Mouse (Mus musculus) thymus, adult 2 months (tissue): Measurements from ENCODE around the gene Micall2. TPM values are rescaled to one million over a fixed set of nuclear protein-coding genes. Genes with fewer than 3 reads are reported as not detected.

Source experiments
- DNase-seq: peaks from one replicate; pipeline ENCODE4 v3.0.0; 2021
- H3K27ac ChIP-seq: fragments of 200-500 bp; 2 replicates; pipeline ENCODE4 v1.5.1; 2012; ENCODE audit warnings: low read length, control low read depth; ENCODE audit not compliant: control insufficient read depth, insufficient read depth
- H3K27me3 ChIP-seq: fragments of 200-500 bp; 2 replicates; pipeline ENCODE4 v1.6.1; 2012; ENCODE audit warnings: mild to moderate bottlenecking, low read length, moderate library complexity, mixed read lengths; ENCODE audit not compliant: control insufficient read depth, insufficient read depth
- H3K36me3 ChIP-seq: fragments of 200-500 bp; 2 replicates; pipeline ENCODE4 v1.6.1; 2012; ENCODE audit warnings: mild to moderate bottlenecking, low read length, moderate library complexity; ENCODE audit not compliant: control insufficient read depth, insufficient read depth
- H3K4me1 ChIP-seq: fragments of 200-500 bp; replicated peaks from 2 replicates; pipeline ENCODE4 v1.6.1; 2012; ENCODE audit warnings: low read length; ENCODE audit not compliant: control insufficient read depth, insufficient read depth
- H3K4me3 ChIP-seq: fragments of 200-500 bp; 2 replicates; pipeline ENCODE4 v1.5.1; 2012; ENCODE audit warnings: mild to moderate bottlenecking, low read length, control low read depth, moderate library complexity; ENCODE audit not compliant: control insufficient read depth, insufficient read depth
- CTCF ChIP-seq: fragments of 200-500 bp; IDR thresholded peaks from 2 replicates; pipeline ENCODE4 v1.5.1; 2012; ENCODE audit warnings: mild to moderate bottlenecking, control low read depth, low read length, moderate library complexity, borderline replicate concordance; ENCODE audit not compliant: control insufficient read depth, poor library complexity, insufficient read depth; ENCODE audit errors: extremely low read depth
- POLR2A ChIP-seq: fragments of 200-500 bp; IDR thresholded peaks from 2 replicates; pipeline ENCODE4 v1.6.1; 2012; ENCODE audit warnings: mild to moderate bottlenecking, low read length, control low read depth, moderate library complexity; ENCODE audit not compliant: control insufficient read depth, poor library complexity, insufficient read depth; ENCODE audit errors: extremely low read depth
- WGBS: fragments of 180-500 bp; shearing (Covaris S2); methylation state at CpG from one replicate; pipeline ENCODE4 v1.1.7; 2018; 5-methylcytosine and 5-hydroxymethylcytosine counted together
- polyA plus RNA-seq: library from polyadenylated mRNA; depleted of rRNA; stranded (reverse); fragments of >200 nt; gene quantifications from 2 replicates; pipeline ENCODE4 v1.2.3, GENCODE M21; 2012

The Micall2 gene
- polyA plus RNA-seq, 1 experiment = 6.7 TPM

DNA sequence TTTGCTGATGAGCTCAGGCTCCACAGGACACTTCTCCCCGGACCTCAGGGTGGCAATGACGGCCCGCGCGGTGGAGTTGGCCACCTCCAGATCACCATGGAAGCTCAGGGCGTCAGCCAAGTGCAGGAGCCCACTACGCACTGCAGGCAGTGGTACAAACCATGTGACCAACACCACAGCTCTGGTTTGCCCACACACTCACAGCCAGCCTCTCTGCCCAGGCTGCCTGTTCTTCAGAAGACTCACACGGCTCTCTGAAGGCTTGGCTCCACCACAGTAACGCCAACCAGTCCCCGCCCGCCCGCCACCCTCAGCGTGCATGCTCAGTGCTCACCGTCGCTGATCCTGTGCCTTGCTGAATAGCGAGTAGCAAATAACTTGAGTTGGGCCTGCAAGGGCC is 22.0 kb upstream of the Micall2 start:
- DNase-seq = no peak
- TF ChIP-seq CTCF (no peak), POLR2A (no peak)
- no peaks in the 10 kb centered on the region for H3K27me3 ChIP-seq
- H3K27ac ChIP-seq = no peak overlapping the region
- no peak overlapping the region for H3K4me3 ChIP-seq
- H3K36me3 ChIP-seq = peaks cover 48% of the 10 kb centered on the region
- H3K4me1 ChIP-seq = no peaks in the 10 kb centered on the region
- WGBS = 93% methylated on average over 16 of the region's 16 CpGs

DNA sequence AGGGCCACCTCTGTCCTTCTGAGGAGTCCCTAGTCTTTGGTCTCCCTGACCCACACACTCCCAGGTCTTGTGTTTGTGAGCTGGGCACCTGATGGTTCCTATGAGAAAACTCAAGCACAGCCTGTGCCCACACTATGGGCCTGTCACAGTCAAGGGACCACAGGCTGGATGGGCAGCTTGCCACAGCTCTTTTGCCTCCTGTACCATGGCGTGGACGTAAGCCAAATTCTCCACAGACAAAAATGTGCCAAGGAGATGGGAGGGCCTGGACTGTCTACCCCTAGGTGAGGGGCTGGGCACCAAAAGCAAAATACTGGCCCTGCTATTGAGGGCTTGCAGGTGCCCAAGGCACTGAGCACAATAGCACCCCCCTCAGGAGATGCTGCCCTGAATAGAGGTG is 20.4 kb upstream of the Micall2 start:
- Histone ChIP-seq H3K4me1 (no peaks in the 10 kb centered on the region), H3K4me3 (no peak overlapping the region), H3K27me3 (no peaks in the 10 kb centered on the region), H3K27ac (no peak overlapping the region), H3K36me3 (peaks cover 33% of the 10 kb centered on the region)
- no peak for TF ChIP-seq CTCF
- TF ChIP-seq POLR2A = no peak
- WGBS = 98% methylated on average over 2 of the region's 2 CpGs
- no peak for DNase-seq

DNA sequence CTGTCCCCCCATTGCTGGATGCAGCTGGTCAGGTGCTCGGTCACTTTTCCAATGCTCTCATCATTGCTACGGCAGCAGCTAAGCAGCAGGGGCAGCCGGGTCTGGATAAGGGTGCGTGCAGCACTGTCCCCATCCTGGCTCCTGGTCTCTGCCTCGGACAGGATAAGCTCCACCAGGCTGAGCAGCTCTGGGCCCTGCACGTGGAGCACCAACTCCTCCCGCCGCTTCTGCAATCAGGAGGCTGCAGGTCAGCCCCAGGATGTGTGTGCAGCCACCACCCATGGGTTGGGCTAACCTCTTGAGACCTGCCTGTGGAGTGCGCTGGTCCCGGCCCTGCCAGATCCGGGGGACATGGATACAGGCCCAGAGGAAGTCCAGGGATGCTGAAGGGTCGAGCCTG is 20.0 kb upstream of the Micall2 start:
- TF ChIP-seq POLR2A (no peak), CTCF (no peak)
- peaks cover 30% of the 10 kb centered on the region for H3K36me3 ChIP-seq
- no peaks in the 10 kb centered on the region for H3K4me1 ChIP-seq
- no peak overlapping the region for H3K27ac ChIP-seq
- H3K27me3 ChIP-seq = no peaks in the 10 kb centered on the region
- no peak for DNase-seq
- 96% methylated on average over 12 of the region's 12 CpGs for WGBS
- no peak overlapping the region for H3K4me3 ChIP-seq

DNA sequence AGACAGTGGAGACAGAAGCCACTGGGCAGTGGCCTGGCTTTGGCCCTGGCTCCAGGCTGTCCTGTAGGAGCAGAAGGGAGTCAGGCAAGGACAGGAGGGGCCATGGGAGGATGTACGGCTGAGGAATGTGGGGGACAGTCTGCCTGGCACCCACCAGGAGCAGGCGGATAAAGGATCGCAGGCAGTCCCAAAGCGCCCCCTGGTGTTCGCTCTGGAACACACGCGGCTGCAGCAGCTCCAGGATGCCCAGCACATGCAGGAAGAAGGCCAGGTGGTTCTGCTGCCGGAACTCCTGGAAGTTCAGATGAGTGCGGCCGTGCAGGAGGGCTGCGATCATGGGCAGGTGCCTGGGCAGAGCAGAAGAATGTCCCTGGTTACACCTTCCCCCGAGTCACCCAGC is 18.6 kb upstream of the Micall2 start:
- Histone ChIP-seq H3K36me3 (peaks cover 26% of the 10 kb centered on the region), H3K4me1 (no peaks in the 10 kb centered on the region), H3K27me3 (no peaks in the 10 kb centered on the region), H3K27ac (no peak overlapping the region), H3K4me3 (no peak overlapping the region)
- WGBS = 62% methylated on average over 12 of the region's 12 CpGs
- DNase-seq = peak; percentile 42
- TF ChIP-seq POLR2A = no peak
- TF ChIP-seq CTCF = peak; percentile 89

DNA sequence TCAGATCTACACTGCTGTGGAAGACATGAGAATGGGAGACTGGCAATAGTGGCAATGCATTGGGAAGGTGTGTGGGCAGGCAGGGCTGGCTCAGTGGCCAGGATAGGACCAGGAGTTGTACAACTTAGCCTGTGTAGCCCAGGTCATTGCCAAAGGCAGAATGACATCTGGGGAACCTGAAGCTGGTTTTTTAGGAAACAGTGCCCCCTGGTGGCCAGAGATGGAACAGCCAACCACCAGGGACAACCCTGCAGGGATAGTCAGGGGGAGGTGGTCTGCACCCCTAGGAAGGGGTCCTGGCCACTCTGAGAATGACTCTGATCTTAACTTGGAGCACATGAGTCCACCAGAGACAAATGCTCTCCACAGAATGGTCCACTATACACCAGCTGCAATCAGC is 14.4 kb upstream of the Micall2 start:
- H3K27ac ChIP-seq = no peak overlapping the region
- H3K36me3 ChIP-seq = peaks cover 4% of the 10 kb centered on the region; the same call in 1 of the 2 replicates
- H3K4me3 ChIP-seq = no peak overlapping the region
- DNase-seq = peak; percentile 62
- H3K4me1 ChIP-seq = no peaks in the 10 kb centered on the region
- H3K27me3 ChIP-seq = no peaks in the 10 kb centered on the region
- TF ChIP-seq CTCF (peak; percentile 91; the same call in 1 of the 2 replicates), POLR2A (no peak)

DNA sequence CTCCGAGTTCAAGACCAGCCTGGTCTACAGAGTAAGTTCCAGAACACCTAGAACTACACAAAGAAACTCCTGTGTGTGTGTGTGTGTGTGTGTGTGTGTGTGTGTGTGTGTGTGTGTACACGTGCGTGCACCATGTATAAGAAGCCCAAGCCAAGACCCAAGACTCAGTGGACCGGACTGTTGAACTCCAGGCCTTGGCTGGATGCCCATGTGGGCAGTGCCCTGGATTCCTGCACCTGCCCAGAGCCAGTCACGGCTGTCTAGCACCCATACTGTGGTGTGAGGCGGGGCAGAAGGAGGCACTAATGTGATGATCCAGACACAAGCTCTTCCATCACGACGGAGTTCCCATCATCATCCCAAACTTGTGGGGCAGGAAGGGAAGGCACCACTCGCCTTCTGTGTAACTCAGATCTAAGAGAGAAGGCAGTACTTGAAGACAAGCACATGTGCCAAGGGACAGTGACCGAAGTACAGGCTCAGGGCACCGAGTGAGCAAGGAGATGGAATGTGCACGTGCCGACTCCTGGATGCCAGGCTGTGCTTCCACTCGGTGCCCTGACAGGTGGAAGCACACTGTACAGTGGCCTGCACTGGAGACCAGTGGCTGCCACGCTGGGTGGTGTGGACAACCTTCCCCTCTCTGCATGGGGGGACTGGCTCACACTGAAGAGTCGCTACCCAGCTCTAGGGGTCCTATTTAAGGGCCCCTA is 13.4 kb upstream of the Micall2 start:
- Histone ChIP-seq H3K27ac (no peak overlapping the region), H3K27me3 (no peaks in the 10 kb centered on the region), H3K4me3 (no peak overlapping the region), H3K4me1 (no peaks in the 10 kb centered on the region), H3K36me3 (peaks cover 4% of the 10 kb centered on the region; the same call in 1 of the 2 replicates)
- 93% methylated on average over 16 of the region's 16 CpGs for WGBS
- no peak for TF ChIP-seq POLR2A
- TF ChIP-seq CTCF = no peak
- no peak for DNase-seq
